Mouse (Mus musculus) natural killer cell, adult 2 months (primary cell): ENCODE data around the gene Nedd4.
"Not testable (repeated sequence)": the region's sequence is repeated elsewhere in the genome, so short reads cannot be mapped to it uniquely, and the experiment has no call there.

Experiments used
- DNase-seq, 2 experiments: peaks; one replicate each; pipeline ENCODE4 v3.0.0; 2022; ENCODE audit warnings: low spot score in 2 of 2

The Nedd4 gene

GRCm38 (mm10) chr9:72661895-72662661 is at the start of gene Nedd4:
TSS of gene Nedd4 (plus strand) at chr9:72662346.
- peak; percentile 63 to 65 for DNase-seq

DNA sequence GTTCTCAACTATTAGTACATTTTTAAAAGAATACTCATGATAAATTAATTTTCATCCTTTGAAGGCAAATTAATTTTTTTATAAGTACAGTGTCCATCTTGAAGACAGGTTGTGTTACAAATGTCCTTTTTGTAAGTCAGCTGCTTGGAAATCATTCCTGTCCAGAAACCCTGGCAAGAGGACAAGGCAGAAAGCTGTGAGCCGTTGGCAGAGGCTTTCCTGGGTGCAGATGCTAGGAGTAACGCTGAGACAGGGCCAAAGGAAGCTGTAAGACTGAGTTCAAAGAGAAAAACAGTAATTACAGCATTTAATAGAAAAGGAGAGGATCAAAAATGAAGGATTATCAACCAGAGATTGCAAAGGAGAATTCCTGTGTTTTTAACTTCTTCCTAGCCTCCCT is 48.3 kb upstream of the Nedd4 start:
- DNase-seq, result no peak

DNA sequence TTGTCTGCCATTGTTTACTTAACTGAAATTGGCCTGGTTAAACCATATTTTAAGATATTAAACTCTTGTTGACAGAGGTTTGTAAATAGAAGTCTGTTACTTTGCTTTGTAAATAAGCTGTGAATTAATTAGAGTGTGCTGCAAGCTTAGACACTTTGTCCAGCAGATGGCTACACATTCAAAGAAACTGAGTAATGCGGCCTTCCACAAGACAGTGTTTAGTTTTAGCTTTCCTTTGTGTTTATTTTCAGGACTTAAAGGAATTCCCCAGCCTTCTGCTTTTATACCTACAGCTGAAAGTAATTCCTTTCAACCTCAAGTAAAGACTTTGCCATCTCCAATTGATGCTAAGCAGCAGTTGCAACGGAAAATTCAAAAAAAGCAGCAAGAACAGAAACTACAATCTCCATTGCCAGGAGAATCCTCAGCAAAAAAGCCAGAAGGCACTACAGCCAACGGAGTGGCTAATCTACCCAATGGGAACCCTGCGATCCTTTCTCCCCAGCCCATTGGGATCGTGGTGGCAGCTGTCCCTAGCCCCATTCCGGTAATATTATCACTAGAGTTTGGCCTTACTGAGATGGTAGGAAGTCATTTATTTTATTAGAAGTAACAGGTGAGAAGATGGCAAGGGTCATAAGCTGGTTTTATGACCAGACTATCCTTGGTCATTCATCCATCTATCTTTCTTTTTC is 47.2 kb upstream of the Nedd4 start:
- DNase-seq, result no peak

DNA sequence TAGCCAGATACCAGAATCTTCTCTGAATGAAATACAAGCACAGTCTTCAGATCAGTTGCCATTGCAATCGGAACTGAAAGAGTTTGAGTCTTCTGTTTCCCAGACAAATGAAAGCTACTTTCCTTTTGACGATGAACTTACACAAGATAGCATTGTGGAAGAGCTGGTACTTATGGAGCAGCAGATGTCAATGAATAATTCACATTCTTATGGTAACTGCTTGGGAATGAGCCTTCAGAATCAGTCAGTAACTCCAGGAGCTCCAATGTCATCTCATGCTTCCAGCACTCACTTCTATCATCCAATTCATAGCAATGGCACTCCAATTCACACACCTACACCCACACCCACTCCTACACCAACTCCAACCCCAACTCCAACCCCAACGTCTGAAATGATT is 44.1 kb upstream of the Nedd4 start:
- DNase-seq, result no peak

DNA sequence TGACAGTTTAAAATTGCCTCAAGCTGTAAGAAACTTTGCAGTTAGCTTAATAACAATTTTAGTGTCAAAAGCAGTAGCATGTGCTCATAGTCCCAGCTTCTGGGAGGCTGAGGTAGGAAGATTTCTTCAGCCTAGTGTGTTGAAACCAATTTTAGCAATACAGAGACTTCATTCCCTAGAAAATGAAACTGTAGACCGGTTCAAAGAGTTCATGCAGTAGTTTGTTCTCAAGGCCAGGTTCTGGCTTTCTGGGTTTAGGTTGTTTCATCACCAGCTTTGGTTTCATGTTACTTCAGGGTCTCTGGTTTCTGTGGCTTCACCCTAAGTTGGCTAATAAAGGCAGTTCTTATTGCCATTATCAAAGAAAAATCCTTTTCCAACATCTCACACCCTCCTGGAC is 38.5 kb upstream of the Nedd4 start:
- no peak for DNase-seq

DNA sequence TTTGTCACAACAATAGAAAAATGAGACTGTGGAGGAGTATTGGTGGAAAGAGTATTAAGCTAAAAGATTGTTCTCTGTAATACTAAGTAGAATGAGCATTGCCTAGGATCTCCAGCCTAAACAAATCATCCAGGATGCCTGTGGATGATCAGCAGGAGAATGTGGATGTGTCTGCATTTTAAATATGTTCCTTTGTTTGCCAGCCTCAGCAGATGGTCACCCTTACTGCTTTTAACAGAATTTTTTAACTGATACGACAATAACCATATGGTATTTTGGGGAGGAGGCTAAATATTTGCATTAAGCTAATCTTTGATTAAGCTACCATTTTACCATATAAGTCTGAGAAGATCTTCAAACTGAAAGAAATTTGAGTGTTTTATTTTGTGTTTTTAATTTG is 34.5 kb upstream of the Nedd4 start:
- DNase-seq, result no peak

GRCm38 (mm10) chr9:72628591-72628990 is 33.6 kb upstream of the Nedd4 start:
- no peak for DNase-seq

DNA sequence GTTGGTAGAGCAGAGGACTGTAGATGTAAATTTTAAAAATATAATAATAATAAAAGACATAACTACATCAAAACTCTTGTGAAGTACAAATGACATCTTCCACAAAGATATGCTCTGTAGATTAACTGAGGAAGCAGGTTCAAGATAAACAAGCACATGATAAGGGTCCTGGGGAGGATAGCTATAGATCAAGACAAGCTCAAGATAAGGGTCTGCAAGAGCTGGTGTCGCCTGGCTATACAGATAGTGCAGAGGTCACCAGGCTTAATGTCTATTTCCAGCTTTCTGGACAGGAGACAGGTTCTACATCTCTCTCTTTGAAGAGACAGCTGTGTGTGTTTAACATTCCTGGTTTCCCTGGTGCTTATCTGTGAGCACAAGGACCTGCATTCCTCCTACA is 29.9 kb upstream of the Nedd4 start:
- no peak for DNase-seq

- DNase-seq, result no peak
These were observed 27.0 kb upstream of the Nedd4 start for GRCm38 (mm10) chr9:72635134-72635533.

- no peak for DNase-seq
These were observed 25.6 kb upstream of the Nedd4 start for GRCm38 (mm10) chr9:72636547-72636946.

- no peak for DNase-seq
These were observed 24.9 kb upstream of the Nedd4 start for GRCm38 (mm10) chr9:72637243-72637642.

GRCm38 (mm10) chr9:72638951-72639842 is 22.9 kb upstream of the Nedd4 start:
- DNase-seq, result no peak

GRCm38 (mm10) chr9:72639843-72640621 is 22.1 kb upstream of the Nedd4 start:
- peak; percentile 47 to 59 for DNase-seq

DNA sequence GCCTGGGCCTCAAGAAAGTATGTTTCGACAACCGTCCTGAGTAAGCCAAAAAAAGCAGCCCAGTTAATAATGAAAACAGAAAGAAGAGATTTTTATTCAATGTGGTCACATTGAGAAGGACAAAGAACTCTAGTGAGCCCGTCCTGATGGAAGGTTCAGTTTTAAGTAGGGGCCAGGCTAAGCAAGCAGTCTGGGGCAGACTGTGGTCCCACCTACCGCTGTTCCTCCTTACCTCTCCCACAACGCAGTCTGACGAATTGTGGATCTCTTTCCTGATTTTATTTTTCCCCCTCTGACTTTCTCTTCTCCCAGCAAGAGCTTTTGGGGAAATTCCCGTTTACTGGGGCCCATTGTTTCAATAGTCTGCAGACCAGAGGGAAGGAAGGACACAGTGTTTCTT is 21.5 kb upstream of the Nedd4 start:
- DNase-seq, result no peak

- DNase-seq, result no peak
These were observed 21.0 kb upstream of the Nedd4 start for GRCm38 (mm10) chr9:72641093-72641680.

GRCm38 (mm10) chr9:72642756-72643447 is 19.2 kb upstream of the Nedd4 start:
- not testable (repeated sequence) for DNase-seq

DNA sequence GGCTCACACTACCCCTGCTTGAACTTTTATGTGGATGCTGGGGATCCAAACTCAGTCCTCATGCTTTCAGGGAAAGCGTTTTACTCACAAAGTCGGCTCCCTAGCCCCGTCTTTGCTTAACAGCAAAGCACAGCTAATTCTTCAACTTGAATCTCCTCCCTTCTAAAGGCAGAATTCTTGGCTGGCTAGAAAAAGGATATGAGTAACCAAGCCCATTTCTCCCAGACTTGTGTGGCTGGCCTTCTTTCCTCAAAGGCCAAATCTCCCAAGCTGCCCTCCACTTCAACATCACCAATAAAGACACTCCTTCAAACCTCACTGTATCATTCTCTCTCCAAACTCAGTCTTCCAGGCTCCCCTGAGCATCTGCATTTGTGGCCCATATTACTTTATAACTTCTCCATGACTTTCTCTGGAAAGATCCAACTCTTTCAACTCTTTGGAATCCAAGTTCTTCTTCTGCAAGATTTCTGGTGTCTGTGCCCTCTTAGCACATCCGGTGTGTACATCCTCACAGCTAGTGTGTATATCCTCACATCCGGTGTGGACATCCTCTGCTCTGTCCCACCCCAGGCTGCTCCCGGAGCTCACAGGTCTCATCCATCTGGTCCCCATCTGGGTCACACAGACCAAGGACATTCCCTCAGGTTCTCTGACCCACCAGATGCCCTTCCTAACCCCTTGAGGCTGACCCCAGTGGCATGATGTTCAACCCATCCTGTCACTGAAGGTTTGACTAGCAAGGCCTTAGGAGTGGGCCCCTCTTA is 18.3 kb upstream of the Nedd4 start:
- no peak for DNase-seq

DNA sequence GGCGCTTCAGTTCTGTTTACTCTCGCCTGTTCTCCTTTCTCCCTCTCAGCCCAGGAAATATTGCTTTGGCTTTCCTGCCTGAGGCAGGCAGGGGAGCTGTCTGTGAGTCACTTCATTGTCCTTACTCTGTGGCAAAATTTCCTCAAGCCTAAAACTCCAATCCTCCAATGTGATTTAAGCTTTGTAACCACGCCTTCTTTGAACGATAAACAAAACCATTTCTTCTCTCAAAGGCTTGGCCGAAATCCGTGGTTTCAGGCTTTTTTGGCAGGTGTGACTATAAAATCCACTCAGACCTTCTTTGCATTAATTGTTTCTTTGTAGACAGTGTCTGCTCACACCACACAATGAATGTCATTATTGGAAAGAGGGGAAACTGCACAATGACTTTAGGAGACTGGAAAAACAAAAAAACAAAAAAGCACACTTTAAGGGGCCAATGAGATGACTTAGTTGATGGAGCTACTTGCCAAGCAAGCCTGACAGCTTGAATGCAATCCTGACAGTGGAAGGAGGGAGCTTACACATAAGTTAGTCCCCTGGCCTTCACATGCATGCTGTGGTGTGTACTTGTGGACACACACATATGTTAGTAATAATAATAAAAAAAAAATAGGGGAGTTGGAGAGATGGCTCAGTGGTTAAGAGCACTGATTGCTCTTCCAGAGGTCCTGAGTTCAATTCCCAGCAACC is 17.6 kb upstream of the Nedd4 start:
- no peak for DNase-seq

DNA sequence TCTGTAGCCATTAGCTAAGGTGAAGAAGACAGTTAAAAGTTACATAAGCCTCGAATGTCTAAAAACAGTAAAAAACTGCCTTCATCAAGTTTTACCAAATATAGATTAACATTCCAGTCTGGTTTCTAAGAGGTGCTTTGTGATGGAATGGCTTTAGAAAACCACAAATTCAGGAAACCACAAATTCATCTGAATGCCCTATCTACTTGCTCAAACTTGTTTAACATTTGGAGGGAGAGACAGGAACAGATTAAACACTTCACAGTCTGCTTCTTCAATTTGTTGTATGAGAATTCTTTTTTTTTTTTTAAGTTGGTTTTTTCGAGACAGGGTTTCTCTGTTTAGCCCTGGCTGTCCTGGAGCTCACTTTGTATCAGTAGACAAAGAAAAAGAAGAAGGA is 12.4 kb upstream of the Nedd4 start:
- DNase-seq, result no peak
